Mouse (Mus musculus) thymus, postnatal 0 days (tissue): ENCODE data around the gene Mycbp. TPM values are rescaled to one million over a fixed set of nuclear protein-coding genes. Genes with fewer than 3 reads are reported as not detected.
A peak's percentile ranks its signal among the peaks of the same experiment; 100 is the strongest.

Source experiments
- DNase-seq: peaks from one replicate; pipeline ENCODE4 v3.0.0-alpha.2; 2015; ENCODE audit warnings: low spot score
- polyA plus RNA-seq: library from polyadenylated mRNA; unstranded; fragments of >200 nt; fragmentation: Nextera tagmentation; extraction: Ambion mirVana; gene quantifications from 2 replicates; pipeline ENCODE4 v1.2.1, GENCODE M21; 2015

Gene Mycbp
- polyA plus RNA-seq, 1 experiment from 2014 or later: 64.7 TPM

DNA sequence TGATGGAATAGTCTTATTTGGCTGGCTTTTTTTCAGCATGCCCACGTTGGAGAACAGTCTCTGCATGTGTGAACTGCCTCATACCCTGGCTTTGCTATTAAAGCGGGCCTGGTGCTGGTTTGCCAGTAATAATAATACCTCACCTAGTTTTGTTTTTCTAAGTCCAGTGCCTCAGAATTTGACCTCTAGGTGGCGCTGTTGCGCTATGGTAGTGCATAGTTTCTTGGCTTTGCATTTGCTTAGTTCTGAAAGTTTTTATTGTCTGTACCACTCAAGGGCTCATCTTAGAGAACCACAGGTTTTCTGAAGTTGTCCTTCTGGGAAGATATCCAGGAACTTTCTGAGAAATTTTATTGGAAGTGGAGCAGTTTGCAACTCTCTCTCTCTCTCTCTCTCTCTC, 35.2 kb downstream of the Mycbp start:
- peak; percentile 75 for DNase-seq

DNA sequence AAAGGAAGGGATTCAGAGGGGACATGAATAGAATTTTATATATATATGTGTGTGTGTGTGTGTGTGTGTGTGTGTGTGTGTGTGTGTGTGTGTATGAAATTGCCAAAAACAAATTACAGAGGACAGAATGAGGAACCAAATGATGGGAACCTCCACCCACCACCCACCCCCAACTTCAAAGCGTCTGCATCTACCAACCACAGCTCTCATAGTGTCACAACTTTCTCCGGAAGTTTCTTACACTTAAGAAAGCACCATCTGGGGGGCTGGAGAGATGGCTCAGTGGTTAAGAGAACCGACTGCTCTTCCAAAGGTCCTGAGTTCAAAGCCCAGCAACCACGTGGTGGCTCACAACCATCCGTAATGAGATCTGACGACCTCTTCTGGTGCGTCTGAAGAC, 36.2 kb downstream of the Mycbp start:
- peak; percentile 58 for DNase-seq

DNA sequence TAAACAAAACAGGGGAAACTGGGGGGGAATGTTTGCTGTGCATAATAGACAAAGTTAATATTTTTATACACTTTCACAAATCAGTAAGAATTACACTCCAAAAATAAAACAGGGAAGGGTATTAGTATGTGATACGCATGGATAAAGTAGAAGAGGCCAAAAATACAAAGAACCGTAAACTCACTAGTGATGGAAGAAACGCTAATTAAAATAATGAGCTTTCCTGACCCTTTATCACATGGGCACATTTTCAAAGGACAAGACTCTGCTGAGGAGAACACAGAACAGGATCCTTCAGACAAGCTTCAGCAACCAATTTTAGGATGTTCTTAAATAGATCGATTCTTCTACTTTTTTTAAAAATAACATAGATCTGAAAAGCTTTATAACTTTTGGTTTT, 42.1 kb downstream of the Mycbp start:
- no peak for DNase-seq

DNA sequence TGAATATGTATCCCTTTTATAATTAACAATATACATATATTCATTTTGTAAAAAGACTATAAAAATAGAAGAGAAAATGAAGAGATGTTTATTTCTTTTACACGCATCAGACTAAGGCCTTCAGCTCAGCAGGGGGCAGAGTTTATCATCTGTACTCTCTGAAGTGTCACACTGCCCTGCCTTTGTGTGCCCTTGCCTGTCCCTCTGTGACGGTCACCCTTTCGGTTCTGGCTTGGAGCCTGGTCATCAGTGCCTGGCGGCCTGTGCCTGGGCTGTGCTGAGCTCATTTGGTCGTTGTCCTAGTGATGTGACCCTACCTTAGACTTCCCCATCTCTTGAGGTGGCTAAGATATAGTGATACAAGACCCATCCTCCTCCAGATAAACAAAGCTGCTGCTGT, 42.5 kb downstream of the Mycbp start:
- no peak for DNase-seq

DNA sequence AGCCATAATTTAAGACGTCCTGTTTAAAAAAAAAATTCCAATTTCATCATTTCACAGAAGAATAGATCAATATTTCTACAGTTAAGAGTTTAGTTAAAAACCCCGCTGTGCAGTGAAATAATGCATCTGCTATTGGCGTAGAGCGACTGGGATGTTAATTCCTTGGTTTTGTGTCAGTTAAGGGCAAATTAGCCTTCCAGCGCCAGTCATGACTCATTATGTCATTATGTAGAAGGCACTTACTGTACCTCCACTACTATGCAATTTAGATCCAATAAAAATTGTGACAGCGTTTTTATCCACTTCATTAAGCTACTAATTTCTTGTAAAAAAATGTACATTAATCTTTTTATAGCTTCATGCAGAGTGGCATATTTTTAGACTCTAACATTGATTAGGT, 44.3 kb downstream of the Mycbp start:
- no peak for DNase-seq

DNA sequence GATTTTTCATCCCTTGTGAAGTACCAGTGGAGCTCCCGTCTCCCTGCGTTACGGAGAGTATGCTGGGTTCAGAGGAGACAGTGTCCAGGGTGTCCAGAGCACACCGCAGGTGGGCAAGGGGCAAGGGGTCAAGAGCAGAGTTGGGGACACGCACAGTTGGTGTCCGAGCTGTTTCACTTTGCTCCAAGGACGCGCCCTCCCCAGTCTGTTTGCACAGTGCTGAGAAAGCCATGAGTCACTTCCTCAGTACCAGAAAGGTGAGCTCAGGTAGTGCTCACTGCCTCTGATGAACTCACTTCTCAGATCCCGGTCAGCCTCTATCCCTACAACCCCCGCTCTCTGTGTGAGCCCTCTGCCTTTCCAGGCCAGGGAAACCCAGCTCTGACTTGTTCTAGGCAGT, 45.0 kb downstream of the Mycbp start:
- no peak for DNase-seq

DNA sequence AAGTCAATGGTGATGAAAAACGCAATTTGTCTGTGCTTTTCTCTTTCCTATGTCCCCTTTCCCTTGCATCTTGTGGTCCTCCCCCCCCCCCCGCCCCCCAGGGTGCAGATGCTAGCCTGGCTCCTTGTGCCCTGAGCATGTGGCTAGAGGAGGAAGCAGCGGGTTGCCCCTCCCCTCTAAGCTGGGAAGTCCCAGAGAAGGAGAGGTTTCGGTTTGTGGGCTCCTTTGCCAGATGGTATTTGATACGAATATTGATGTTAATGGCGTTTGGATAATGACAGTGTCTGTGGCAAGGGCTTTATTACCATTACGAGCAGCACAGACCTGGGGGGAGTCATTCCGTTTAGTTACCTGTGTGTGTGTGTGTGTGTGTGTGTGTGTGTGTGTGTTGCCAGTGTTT, 47.4 kb downstream of the Mycbp start:
- no peak for DNase-seq

DNA sequence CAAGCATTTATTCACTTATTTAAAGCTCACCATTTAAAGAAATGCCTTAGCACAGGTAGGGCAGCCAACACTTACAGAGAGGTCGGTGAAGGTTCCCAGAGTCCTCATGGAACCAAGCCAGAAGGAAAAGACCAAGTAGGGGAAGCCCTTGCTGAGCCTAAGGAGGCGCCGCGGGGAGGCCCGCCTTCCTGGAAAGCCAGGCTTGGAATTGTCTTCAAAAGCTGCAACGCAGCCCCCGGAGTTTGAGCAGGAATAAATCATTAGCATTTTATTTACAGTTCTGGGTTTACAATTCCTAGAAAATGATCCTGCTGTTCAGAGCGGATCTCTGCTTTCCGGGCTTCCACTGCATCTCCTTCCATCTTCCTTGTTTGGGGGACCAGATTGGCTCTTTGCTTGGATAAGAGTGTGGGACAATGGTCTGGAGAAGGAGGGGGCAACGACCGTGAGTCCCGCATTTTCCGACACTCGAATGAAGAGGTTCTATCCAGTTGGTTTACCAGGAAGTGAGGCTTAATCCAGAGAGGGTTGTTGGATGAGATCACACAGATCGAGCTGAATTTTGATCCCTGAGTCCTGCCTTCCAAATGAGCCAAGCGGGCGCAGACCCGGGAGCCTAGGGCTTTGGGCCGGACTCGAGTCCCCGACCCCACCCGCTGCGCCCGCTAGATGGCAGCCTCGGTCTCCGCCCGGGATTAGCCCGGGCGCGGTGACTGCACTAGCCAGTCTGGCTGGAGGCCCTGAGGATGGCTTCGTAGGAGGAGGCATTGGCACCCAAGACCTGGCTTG, 52.3 kb downstream of the Mycbp start:
- peak; percentile 37 for DNase-seq

DNA sequence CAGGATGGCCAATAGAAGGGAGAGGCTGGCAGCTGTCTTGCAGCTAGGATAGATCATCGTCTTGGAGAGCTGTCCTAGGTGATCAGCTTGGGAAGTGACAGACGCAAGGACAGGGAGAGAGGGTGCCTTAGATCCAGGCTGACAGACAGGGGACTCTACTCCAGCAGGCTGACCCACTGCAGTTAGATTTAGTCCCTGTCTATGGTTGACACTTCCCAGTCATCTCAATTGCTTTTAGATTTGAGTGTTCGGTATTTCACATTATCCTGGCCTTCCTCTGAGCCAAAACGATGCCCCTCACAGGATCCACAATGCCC, 52.8 kb downstream of the Mycbp start:
- DNase-seq: no peak

DNA sequence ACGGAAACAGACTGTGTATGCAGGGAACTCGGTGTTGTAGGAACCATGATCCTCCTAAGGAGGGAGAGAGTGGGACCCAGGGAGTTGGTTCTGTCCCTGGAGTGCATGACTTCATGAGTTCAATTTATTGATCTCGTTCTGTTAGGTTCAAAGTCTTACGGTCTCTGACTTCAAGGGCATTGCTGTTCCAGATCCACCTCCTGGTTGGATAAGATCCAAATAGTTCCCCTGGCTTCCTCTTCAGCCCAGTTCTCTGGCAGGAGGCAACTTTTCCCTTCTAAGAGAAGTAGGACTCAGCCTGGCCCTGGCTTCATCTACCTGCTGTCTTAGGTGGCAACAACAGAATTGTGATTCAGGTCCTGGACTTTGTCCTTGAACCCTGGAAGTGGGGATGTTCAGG, 53.3 kb downstream of the Mycbp start:
- no peak for DNase-seq

DNA sequence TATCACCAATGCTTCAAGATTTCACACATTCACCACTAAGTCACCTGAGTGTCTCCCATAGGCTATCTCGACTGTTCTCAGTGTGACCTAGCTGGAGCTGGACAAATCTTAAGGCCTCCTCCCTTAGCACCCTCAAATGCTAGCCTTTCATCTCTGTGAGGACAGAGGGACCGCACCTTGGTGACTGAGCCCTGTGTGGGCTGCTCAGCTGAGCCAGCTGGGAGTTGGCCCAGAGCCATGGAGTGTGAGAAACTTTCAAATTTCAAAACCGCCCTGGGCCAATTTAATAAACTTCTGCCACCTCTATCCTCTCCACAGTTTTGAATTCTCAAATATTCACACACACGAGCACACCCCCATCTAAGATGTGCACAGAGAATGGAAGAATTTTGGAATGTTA, 56.3 kb downstream of the Mycbp start:
- no peak for DNase-seq

Other genes starting within 250 kb of the Mycbp start
- gene Macf1, start 220.5 kb upstream of the Mycbp start, polyA plus RNA-seq: 32.8 and 37.1 TPM in 2 replicates
- 485 and 491 TPM in 2 replicates for gene Ndufs5, start 186.6 kb upstream of the Mycbp start, polyA plus RNA-seq
- gene Akirin1, start 154.5 kb upstream of the Mycbp start, polyA plus RNA-seq: 95.5 and 113 TPM in 2 replicates
- gene Rhbdl2, start 117.0 kb upstream of the Mycbp start, polyA plus RNA-seq: 9.1 and 9.9 TPM in 2 replicates
- gene 4933427I04Rik, start 45.2 kb upstream of the Mycbp start, polyA plus RNA-seq: not detected in 2 replicates
- gene Rragc, start 12.6 kb downstream of the Mycbp start, polyA plus RNA-seq: 41.2 and 48.5 TPM in 2 replicates
- gene 4930535I16Rik, start 13.2 kb downstream of the Mycbp start, polyA plus RNA-seq: not detected in 2 replicates